Mouse (Mus musculus) cerebellum, postnatal 14 days (tissue): Measurements from ENCODE around the gene Ppil3.

Experiments used
- DNase-seq, 2 experiments: peaks; one replicate each; pipeline ENCODE4 v3.0.0; 2021; ENCODE audit warnings: mixed read lengths in 2 of 2

Ppil3 gene

GRCm38 (mm10) chr1:58408141-58408540 is 37.1 kb downstream of the Ppil3 start:
- DNase-seq, result no peak

- DNase-seq, result no peak
Observed at GRCm38 (mm10) chr1:58407321-58407720, 38.0 kb downstream of the Ppil3 start.

GRCm38 (mm10) chr1:58403745-58404144 is 41.5 kb downstream of the Ppil3 start:
- no peak for DNase-seq

- DNase-seq, result no peak
Observed at GRCm38 (mm10) chr1:58401396-58401795, 43.9 kb downstream of the Ppil3 start.

GRCm38 (mm10) chr1:58397731-58398130 is 47.6 kb downstream of the Ppil3 start:
- no peak for DNase-seq

- no peak for DNase-seq
Observed at GRCm38 (mm10) chr1:58396179-58396578, 49.1 kb downstream of the Ppil3 start.

- no peak for DNase-seq
Observed at GRCm38 (mm10) chr1:58395341-58395740, 49.9 kb downstream of the Ppil3 start.

GRCm38 (mm10) chr1:58393284-58394195 is 51.7 kb downstream of the Ppil3 start:
- peak; percentile 53 to 67 for DNase-seq

- peak; percentile 96 for DNase-seq
Observed at GRCm38 (mm10) chr1:58392652-58393283, 52.5 kb downstream of the Ppil3 start, which contains the start of gene Bzw1. Gene Bzw1 (plus strand): TSS chr1:58392898.

GRCm38 (mm10) chr1:58392268-58392651 is 53.0 kb downstream of the Ppil3 start:
- no peak for DNase-seq

GRCm38 (mm10) chr1:58391421-58392267 is 53.6 kb downstream of the Ppil3 start:
- DNase-seq, result peak in 1 of 2 experiments; percentile 21

- DNase-seq, result no peak
Observed at GRCm38 (mm10) chr1:58382586-58383281, 62.6 kb downstream of the Ppil3 start.
